Mouse (Mus musculus): ENCODE measurements around the gene Hebp2.

DNA sequence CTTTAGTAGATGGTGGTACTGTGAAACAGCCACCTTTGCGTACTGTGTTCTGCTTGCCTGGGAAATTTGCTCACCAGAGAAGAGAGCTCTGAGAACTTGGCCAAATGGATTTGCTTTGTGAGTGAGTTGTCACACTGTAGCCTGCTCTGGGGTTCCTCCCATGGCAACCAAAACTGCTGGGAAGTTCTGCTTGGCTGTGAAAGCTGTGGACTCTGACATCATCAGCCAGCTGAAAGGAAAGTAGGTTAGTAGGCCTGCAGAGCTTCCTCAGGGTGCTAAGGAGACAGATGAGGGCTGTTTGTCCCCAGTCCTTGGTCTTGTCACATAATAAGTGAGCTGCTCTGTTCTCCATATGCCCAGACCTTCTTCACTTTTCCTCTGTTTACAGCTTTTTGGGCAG, 37.3 kb downstream of the Hebp2 start:
- TF ChIP-seq CTCF (IDR thresholded peaks at IDR 0.05; ENCODE audit: low read depth) (no peak), EP300 (IDR thresholded peaks at IDR 0.05; ENCODE audit: low read depth) (no peak)
